Mouse (Mus musculus): Measurements from ENCODE around the gene Fbln2.

DNA sequence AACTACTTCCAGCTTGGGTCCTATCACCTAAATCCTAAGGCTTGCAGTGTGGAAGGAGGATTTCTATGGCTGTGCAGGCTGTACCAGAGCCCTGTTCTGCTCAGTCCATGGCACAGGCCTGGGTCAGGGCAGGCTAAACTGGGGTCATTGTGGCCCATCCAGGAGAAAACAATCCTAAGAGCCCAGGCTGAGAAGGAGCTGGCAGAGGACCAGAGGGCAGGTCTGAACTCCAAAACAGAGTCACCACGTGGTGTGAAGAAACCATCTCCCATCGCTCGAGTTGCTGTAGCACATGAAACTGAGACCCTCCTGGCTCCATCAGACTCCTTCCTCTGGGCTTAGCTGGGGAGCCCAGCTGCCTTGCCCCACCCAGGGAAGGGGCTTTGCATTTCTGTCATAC lies 6.9 kb upstream of the Fbln2 start:
- TF ChIP-seq GATA1 (IDR thresholded peaks at IDR 0.05; ENCODE audit: borderline replicate concordance, low read length), result no peak
- no peak for TF ChIP-seq FLI1 (IDR thresholded peaks at IDR 0.05; ENCODE audit: low read length)
